Mouse (Mus musculus) myocyte (in vitro differentiated cells): Measurements from ENCODE around the gene Sstr3. TPM values are rescaled to one million over a fixed set of nuclear protein-coding genes. Genes with fewer than 3 reads are reported as not detected.
A peak's percentile ranks its signal among the peaks of the same experiment; 100 is the strongest.

ENCODE experiments used
- H3K27me3 ChIP-seq: one replicate; pipeline ENCODE4 v1.6.1; 2011; ENCODE audit not compliant: control insufficient read depth, insufficient read depth, insufficient read length
- H3K36me3 ChIP-seq: one replicate; pipeline ENCODE4 v1.6.1; 2011; ENCODE audit not compliant: control insufficient read depth, insufficient read depth
- H3K4me2 ChIP-seq: one replicate; pipeline ENCODE4 v1.6.1; 2011; ENCODE audit warnings: low read depth, control low read depth
- H3K4me3 ChIP-seq: one replicate; pipeline ENCODE4 v1.5.1; 2011; ENCODE audit warnings: mild to moderate bottlenecking, control low read depth, moderate library complexity
- H3K79me2 ChIP-seq: one replicate; pipeline ENCODE4 v1.6.1; 2011; ENCODE audit not compliant: control insufficient read depth, insufficient read depth
- H3ac ChIP-seq: one replicate; pipeline ENCODE4 v1.6.1; 2011; ENCODE audit not compliant: control insufficient read depth, insufficient read length
- E2F4 ChIP-seq: IDR thresholded peaks from one replicate; pipeline ENCODE4 v1.6.1; 2011; ENCODE audit warnings: mild to moderate bottlenecking, control low read depth, moderate library complexity; ENCODE audit not compliant: insufficient read depth
- MAX ChIP-seq: IDR thresholded peaks from one replicate; pipeline ENCODE4 v1.6.1; 2011; ENCODE audit warnings: low read depth, mild to moderate bottlenecking, control low read depth
- MYOD1 ChIP-seq, 3 experiments: IDR thresholded peaks; one replicate each; pipeline ENCODE4 v1.6.1; 2011; ENCODE audit warnings: control low read depth in 2 of 3, low read depth in 2 of 3, mild to moderate bottlenecking in 2 of 3, moderate library complexity in 1 of 3; ENCODE audit not compliant: insufficient read length in 2 of 3, control insufficient read depth in 1 of 3
- MYOG ChIP-seq, 3 experiments: IDR thresholded peaks; one replicate each; pipeline ENCODE4 v1.6.1; 2011; ENCODE audit warnings: control low read depth in 2 of 3, low read depth in 2 of 3, mild to moderate bottlenecking in 2 of 3; ENCODE audit not compliant: insufficient read length in 2 of 3, control insufficient read depth in 1 of 3, insufficient read depth in 1 of 3
- POLR2A ChIP-seq: IDR thresholded peaks from one replicate; pipeline ENCODE4 v1.6.1; 2011; ENCODE audit warnings: low read depth, mild to moderate bottlenecking, control low read depth, moderate library complexity; ENCODE audit not compliant: insufficient read length
- POLR2AphosphoS2 ChIP-seq: IDR thresholded peaks from one replicate; pipeline ENCODE4 v1.6.1; 2011; ENCODE audit warnings: low read depth, control low read depth; ENCODE audit not compliant: insufficient read length
- REST ChIP-seq: IDR thresholded peaks from one replicate; pipeline ENCODE4 v1.6.1; 2011; ENCODE audit warnings: mild to moderate bottlenecking, control low read depth, moderate library complexity; ENCODE audit not compliant: insufficient read depth, insufficient read length
- SRF ChIP-seq: IDR thresholded peaks from one replicate; pipeline ENCODE4 v1.6.1; 2011; ENCODE audit warnings: low read depth; ENCODE audit not compliant: control insufficient read depth, insufficient read length
- TCF12 ChIP-seq: IDR thresholded peaks from one replicate; pipeline ENCODE4 v1.6.1; 2011; ENCODE audit warnings: mild to moderate bottlenecking, control low read depth; ENCODE audit not compliant: poor library complexity, insufficient read depth, severe bottlenecking
- TCF3 ChIP-seq: IDR thresholded peaks from one replicate; pipeline ENCODE4 v1.6.1; 2011; ENCODE audit warnings: low read depth, control low read depth; ENCODE audit not compliant: insufficient read length
- USF1 ChIP-seq: IDR thresholded peaks from one replicate; pipeline ENCODE4 v1.6.1; 2011; ENCODE audit warnings: low read depth, mild to moderate bottlenecking, control low read depth, moderate library complexity
- polyA plus RNA-seq: library from polyadenylated mRNA; unstranded; fragments of >200 nt; fragmentation: generic; extraction: Trizol; gene quantifications from one replicate; pipeline ENCODE4 v1.2.1, GENCODE M21; 2012; ENCODE audit warnings: missing spikeins

The Sstr3 gene
- polyA plus RNA-seq, 1 experiment: not detected

DNA sequence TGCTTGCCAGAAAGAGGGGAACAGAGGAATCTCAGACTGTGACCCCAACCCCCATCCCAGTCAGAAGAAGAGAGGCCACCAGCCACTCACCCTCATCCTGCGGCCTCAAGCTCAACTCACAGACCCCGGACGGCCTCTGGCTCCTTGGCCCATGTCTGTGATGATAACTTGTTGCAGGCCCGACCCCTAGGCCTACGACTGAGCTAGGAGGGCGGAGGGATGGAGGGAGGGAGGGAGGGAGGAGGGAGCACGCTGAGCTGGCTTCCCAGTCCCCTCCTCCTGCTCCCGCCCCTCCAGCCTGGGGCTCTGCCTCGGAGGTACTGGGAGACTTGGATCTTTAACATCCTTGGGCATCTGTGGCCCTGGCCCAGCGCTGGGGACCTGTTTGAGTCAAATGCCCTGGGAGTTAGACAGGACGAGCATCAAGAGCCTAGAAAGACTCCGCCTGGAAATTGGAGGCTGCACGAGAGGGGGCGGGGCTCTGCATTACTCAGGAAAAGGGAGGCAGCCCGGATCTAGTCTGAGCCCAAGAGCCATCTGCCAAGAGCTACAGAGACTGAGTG lies 15.0 kb downstream of the Sstr3 start:
- H3K4me3 ChIP-seq: peak overlapping the region; percentile 62
- TF ChIP-seq POLR2AphosphoS2: peak; percentile 48
- TF ChIP-seq TCF3: no peak
- TF ChIP-seq MYOG (IDR thresholded peaks at IDR 0.05; ENCODE audit: control insufficient read depth in 1 of 3, insufficient read depth in 1 of 3, insufficient read length in 2 of 3, low read depth in 2 of 3): no peak
- peak; percentile 62 for TF ChIP-seq POLR2A
- no peak for TF ChIP-seq REST
- no peak for TF ChIP-seq SRF

DNA sequence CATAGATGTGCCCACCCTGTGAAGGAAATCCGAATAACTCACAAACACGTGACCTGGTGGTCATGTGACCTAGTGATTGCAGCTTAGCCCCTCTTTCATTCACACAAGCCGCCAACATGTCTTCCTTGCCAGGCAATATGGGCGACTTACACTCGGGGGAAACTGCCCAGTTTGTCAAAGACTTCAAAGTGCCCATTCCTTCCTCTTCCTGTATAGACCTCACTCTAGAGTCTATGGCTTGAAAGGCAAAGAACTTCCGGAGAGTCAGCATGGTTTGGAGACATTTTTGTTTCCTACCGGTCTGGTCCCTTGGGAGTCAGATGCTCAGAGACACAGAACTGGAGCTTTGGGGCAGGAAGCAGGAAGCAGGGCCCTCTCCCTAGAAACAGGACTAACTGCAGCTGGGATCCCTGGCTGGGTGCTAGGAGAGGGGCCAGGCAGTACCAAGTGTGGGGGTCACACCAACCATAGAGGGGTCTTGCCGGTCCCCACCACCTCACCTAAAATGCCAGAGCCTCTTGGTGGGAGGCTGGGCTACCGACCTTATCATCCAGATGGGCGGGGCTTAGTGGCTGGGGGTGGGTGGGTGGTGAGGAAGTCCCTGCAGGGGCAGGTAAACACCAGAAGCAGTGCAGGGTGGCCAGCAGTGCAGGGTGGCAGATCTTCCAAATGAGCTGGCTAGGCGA lies 15.6 kb downstream of the Sstr3 start:
- Histone ChIP-seq H3K4me2 (peak overlapping the region; percentile 93), H3K36me3 (no peaks in the 10 kb centered on the region), H3K4me3 (peak overlapping the region; percentile 62), H3K79me2 (peaks cover 22% of the 10 kb centered on the region), H3K27me3 (no peaks in the 10 kb centered on the region), H3ac (peak overlapping the region; percentile 9)
- TF ChIP-seq POLR2AphosphoS2 (no peak), USF1 (peak; percentile 94), POLR2A (peak; percentile 14)

More for the DNA sequence above, 15.0 kb downstream of the Sstr3 start:
- no peaks in the 10 kb centered on the region for H3K27me3 ChIP-seq
- H3K79me2 ChIP-seq: peaks cover 22% of the 10 kb centered on the region
- no peaks in the 10 kb centered on the region for H3K36me3 ChIP-seq
- peak overlapping the region; percentile 9 for H3ac ChIP-seq
- peak overlapping the region; percentile 93 for H3K4me2 ChIP-seq

GRCm38 (mm10) chr15:78527973-78528372 lies 16.5 kb downstream of the Sstr3 start:
- Histone ChIP-seq H3K4me2 (peak overlapping the region; percentile 93), H3K4me3 (peak overlapping the region; percentile 62), H3K27me3 (no peaks in the 10 kb centered on the region), H3K36me3 (no peaks in the 10 kb centered on the region), H3ac (no peak overlapping the region), H3K79me2 (peaks cover 22% of the 10 kb centered on the region)
- TF ChIP-seq E2F4 (peak; percentile 66), TCF3 (no peak)

DNA sequence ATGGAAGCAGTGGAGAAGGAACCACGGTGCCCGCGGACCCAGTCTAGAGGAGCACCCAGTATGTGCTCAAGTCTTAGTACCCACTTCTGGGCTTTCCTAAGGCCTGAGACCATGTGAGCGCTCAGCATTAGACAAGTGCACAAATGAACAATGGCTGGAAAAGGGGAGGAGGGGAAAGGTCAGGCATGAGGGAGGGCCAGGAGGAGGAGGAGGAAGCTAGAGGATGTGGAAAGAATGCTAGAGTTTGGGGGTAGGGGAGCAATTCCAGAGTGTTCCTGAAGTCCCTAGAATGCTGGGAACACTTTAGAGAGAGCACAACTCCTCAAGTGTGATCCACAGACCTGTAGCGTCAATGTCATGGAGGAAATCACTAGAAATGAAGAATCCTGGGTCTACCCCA lies 20.3 kb downstream of the Sstr3 start:
- no peak for TF ChIP-seq REST
- no peak for TF ChIP-seq POLR2AphosphoS2
- no peak for TF ChIP-seq POLR2A
- no peak for TF ChIP-seq TCF12
- no peak for TF ChIP-seq MYOG (IDR thresholded peaks at IDR 0.05; ENCODE audit: control insufficient read depth in 1 of 3, insufficient read depth in 1 of 3, insufficient read length in 2 of 3, low read depth in 2 of 3)
- TF ChIP-seq SRF: no peak
- TF ChIP-seq MAX: no peak
- TF ChIP-seq MYOD1 (IDR thresholded peaks at IDR 0.05; ENCODE audit: control insufficient read depth in 1 of 3, insufficient read length in 2 of 3, low read depth in 2 of 3): no peak
- no peak for TF ChIP-seq E2F4
- TF ChIP-seq USF1: no peak
- no peak for TF ChIP-seq TCF3
- Histone ChIP-seq H3ac (no peak overlapping the region), H3K36me3 (no peaks in the 10 kb centered on the region), H3K27me3 (no peaks in the 10 kb centered on the region), H3K4me2 (no peak overlapping the region), H3K4me3 (no peak overlapping the region), H3K79me2 (peaks cover 19% of the 10 kb centered on the region)

DNA sequence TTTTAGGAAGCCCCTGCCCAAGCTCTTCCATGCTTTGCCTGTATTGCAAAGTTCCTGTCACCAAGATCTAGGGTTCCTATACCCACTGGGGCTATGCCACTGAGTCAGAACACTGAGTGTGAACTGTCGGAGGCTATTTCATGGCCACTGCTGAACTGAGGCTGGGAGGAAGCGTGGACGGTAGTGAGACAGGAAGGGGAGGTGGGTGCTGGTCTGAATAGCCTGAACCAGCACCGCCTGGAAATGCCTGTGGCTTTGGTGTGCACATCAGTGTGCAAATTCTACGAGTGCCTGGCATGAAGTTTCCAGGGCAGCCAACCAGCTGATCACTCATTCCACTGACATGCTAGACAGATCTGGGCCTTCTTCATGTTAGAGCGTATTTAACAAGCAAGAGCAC lies 22.6 kb downstream of the Sstr3 start:
- H3K79me2 ChIP-seq: no peaks in the 10 kb centered on the region
- no peak overlapping the region for H3K4me3 ChIP-seq
- H3K36me3 ChIP-seq: no peaks in the 10 kb centered on the region
- no peaks in the 10 kb centered on the region for H3K27me3 ChIP-seq
- H3ac ChIP-seq: no peak overlapping the region
- no peak overlapping the region for H3K4me2 ChIP-seq
- peak; percentile 32 for TF ChIP-seq POLR2AphosphoS2
- TF ChIP-seq MYOD1 (IDR thresholded peaks at IDR 0.05; ENCODE audit: control insufficient read depth in 1 of 3, insufficient read length in 2 of 3, low read depth in 2 of 3): no peak
- TF ChIP-seq TCF12: no peak
- TF ChIP-seq REST: no peak
- no peak for TF ChIP-seq USF1
- no peak for TF ChIP-seq POLR2A
- no peak for TF ChIP-seq E2F4
